Mouse (Mus musculus) forebrain, embryonic 14.5 days (tissue): ENCODE results near the gene Ush2a. TPM values are rescaled to one million over a fixed set of nuclear protein-coding genes. Genes with fewer than 3 reads are reported as not detected.

Experiments used
- ATAC-seq: fragments of 200-750 bp; cut with Nextera tagmentation; 2 replicates; pipeline ENCODE4 v1.8.0; 2017; ENCODE audit warnings: mild to moderate bottlenecking, moderate library complexity
- DNase-seq: peaks from one replicate; pipeline ENCODE4 v3.0.0-alpha.2; 2015; ENCODE audit warnings: low spot score
- H3K27ac ChIP-seq: fragments of 300-500 bp; sonication (generic); 2 replicates; pipeline ENCODE4 v1.5.1; 2014; ENCODE audit warnings: low read depth, mild to moderate bottlenecking, control low read depth, low read length, moderate library complexity
- H3K27me3 ChIP-seq: fragments of 300-500 bp; sonication (generic); replicated peaks from 2 replicates; pipeline ENCODE4 v1.6.1; 2014; ENCODE audit warnings: low read length, control low read depth, mixed read lengths; ENCODE audit not compliant: control insufficient read depth, insufficient read depth
- H3K36me3 ChIP-seq: fragments of 300-500 bp; sonication (generic); 2 replicates; pipeline ENCODE4 v1.6.1; 2014; ENCODE audit warnings: low read length, control low read depth; ENCODE audit not compliant: control insufficient read depth, insufficient read depth
- H3K4me1 ChIP-seq: fragments of 300-500 bp; sonication (generic); 2 replicates; pipeline ENCODE4 v1.6.1; 2014; ENCODE audit warnings: antibody characterized with exemption, low read length, control low read depth; ENCODE audit not compliant: control insufficient read depth, insufficient read depth
- H3K4me2 ChIP-seq: fragments of 300-500 bp; sonication (generic); 2 replicates; pipeline ENCODE4 v1.6.1; 2014; ENCODE audit warnings: mild to moderate bottlenecking, control low read depth, low read length
- H3K4me3 ChIP-seq: fragments of 300-500 bp; sonication (generic); 2 replicates; pipeline ENCODE4 v1.5.1; 2014; ENCODE audit warnings: low read depth, low read length, control low read depth
- H3K9ac ChIP-seq: fragments of 300-500 bp; sonication (generic); 2 replicates; pipeline ENCODE4 v1.6.1; 2014; ENCODE audit warnings: mild to moderate bottlenecking, low read length, control low read depth, moderate library complexity
- H3K9me3 ChIP-seq: fragments of 300-500 bp; sonication (generic); replicated peaks from 2 replicates; pipeline ENCODE4 v1.6.1; 2016; ENCODE audit warnings: low read length, control low read depth, mixed read lengths; ENCODE audit not compliant: control insufficient read depth
- WGBS: fragments of 180-500 bp; shearing (Covaris S2); extraction: QIAGEN DNeasy Blood & Tissue Kit; methylation state at CpG from one replicate; pipeline ENCODE4 v1.1.7; 2014; 5-methylcytosine and 5-hydroxymethylcytosine counted together
- polyA plus RNA-seq: library from polyadenylated mRNA; unstranded; fragments of >200 nt; fragmentation: Nextera tagmentation; extraction: Ambion mirVana; gene quantifications from 2 replicates; pipeline ENCODE4 v1.2.1, GENCODE M21; 2014

Ush2a gene
- polyA plus RNA-seq, 1 experiment from 2014 or later: 0.30 TPM

DNA sequence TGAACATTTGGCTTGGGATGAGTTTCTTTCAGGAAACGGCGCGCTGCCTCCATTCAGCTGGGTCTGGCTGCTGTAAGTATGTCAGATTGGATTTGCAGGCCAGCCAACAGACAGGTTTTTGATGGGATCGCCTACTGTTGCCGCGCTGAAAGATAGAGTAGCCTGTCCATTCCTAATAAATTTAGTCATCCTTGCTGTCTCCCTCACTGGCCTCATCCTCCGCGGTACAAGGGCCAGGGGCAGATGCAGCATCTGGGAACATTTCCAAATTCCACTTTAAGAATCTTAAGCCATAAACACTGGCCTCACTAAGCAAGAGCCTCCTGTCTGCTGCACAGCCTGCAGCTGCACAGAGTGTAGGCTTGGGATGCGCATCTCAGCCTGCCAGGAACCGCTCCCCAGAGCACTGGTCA lies 206.6 kb downstream of the Ush2a start:
- WGBS: 70% methylated on average over 10 of the region's 10 CpGs
- no peaks in the 10 kb centered on the region for H3K36me3 ChIP-seq
- no peak overlapping the region for H3K27ac ChIP-seq
- DNase-seq (peak; percentile 33), ATAC-seq (no peak)
- no peaks in the 10 kb centered on the region for H3K4me1 ChIP-seq
- H3K4me2 ChIP-seq: no peak overlapping the region
- H3K27me3 ChIP-seq: no peaks in the 10 kb centered on the region
- no peak overlapping the region for H3K9ac ChIP-seq
- H3K9me3 ChIP-seq: no peaks in the 10 kb centered on the region
- H3K4me3 ChIP-seq: no peak overlapping the region

GRCm38 (mm10) chr1:188504958-188505357 lies 243.1 kb downstream of the Ush2a start:
- WGBS: 13% methylated on average over 5 of the region's 5 CpGs
- peaks cover 6% of the 10 kb centered on the region; the same call in 1 of the 2 replicates for H3K4me1 ChIP-seq
- no peak overlapping the region for H3K9ac ChIP-seq
- ATAC-seq: no peak
- H3K27ac ChIP-seq: no peak overlapping the region
- H3K36me3 ChIP-seq: no peaks in the 10 kb centered on the region
- peak; percentile 38 for DNase-seq
- no peaks in the 10 kb centered on the region for H3K27me3 ChIP-seq
- no peaks in the 10 kb centered on the region for H3K9me3 ChIP-seq
- no peak overlapping the region for H3K4me2 ChIP-seq
- no peak overlapping the region for H3K4me3 ChIP-seq

GRCm38 (mm10) chr1:188518792-188519191 lies 257.0 kb downstream of the Ush2a start:
- no peaks in the 10 kb centered on the region for H3K4me1 ChIP-seq
- ATAC-seq (no peak), DNase-seq (no peak)
- WGBS: 93% methylated on average over 8 of the region's 8 CpGs
- H3K36me3 ChIP-seq: no peaks in the 10 kb centered on the region
- H3K4me2 ChIP-seq: no peak overlapping the region
- H3K9me3 ChIP-seq: no peaks in the 10 kb centered on the region
- no peak overlapping the region for H3K27ac ChIP-seq
- H3K27me3 ChIP-seq: no peaks in the 10 kb centered on the region
- H3K9ac ChIP-seq: no peak overlapping the region
- H3K4me3 ChIP-seq: no peak overlapping the region

GRCm38 (mm10) chr1:188527451-188527850 lies 265.6 kb downstream of the Ush2a start:
- no peak overlapping the region for H3K4me3 ChIP-seq
- no peak overlapping the region for H3K4me2 ChIP-seq
- 0 out of 2 replicates have a peak, but pooled peaks cover 3% of the 10 kb centered on the region for H3K9me3 ChIP-seq
- H3K9ac ChIP-seq: no peak overlapping the region
- no peak overlapping the region for H3K27ac ChIP-seq
- ATAC-seq (no peak), DNase-seq (no peak)
- WGBS: 69% methylated on average over 3 of the region's 3 CpGs
- H3K27me3 ChIP-seq: no peaks in the 10 kb centered on the region
- H3K36me3 ChIP-seq: no peaks in the 10 kb centered on the region
- 0 out of 2 replicates have a peak, but pooled peaks cover 4% of the 10 kb centered on the region for H3K4me1 ChIP-seq

GRCm38 (mm10) chr1:188529606-188530131 lies 267.8 kb downstream of the Ush2a start:
- H3K9me3 ChIP-seq: 0 out of 2 replicates have a peak, but pooled peaks cover 3% of the 10 kb centered on the region
- H3K27ac ChIP-seq: no peak overlapping the region
- H3K4me3 ChIP-seq: no peak overlapping the region
- H3K4me1 ChIP-seq: 0 out of 2 replicates have a peak, but pooled peaks cover 4% of the 10 kb centered on the region
- no peaks in the 10 kb centered on the region for H3K27me3 ChIP-seq
- DNase-seq (peak; percentile 76), ATAC-seq (peak; percentile 61)
- H3K4me2 ChIP-seq: no peak overlapping the region
- H3K9ac ChIP-seq: no peak overlapping the region
- H3K36me3 ChIP-seq: no peaks in the 10 kb centered on the region
- 26% methylated on average over 6 of the region's 6 CpGs for WGBS

DNA sequence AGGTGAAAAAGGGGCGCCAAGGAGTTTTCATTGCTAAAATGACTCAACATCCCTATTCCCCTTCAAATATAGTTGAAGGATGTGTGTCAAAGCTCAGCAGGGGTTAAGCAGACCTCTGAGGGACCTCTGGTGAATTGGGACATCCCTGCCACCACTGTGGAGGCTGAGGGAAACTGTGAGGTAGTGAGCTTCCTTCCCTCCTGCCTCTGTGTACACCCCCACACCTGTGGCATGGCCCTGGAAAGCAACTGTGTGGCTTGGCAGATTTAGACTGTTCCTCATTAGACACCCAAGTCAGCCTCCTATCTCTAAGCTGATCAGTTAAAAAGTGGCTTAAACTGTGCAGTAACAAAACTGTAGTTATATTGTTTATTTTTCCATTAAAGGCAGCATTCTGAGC lies 275.2 kb downstream of the Ush2a start:
- WGBS: 86% methylated on average over 1 of the region's 1 CpGs
- Histone ChIP-seq H3K4me3 (no peak overlapping the region), H3K27me3 (no peaks in the 10 kb centered on the region), H3K4me1 (no peaks in the 10 kb centered on the region), H3K27ac (no peak overlapping the region), H3K9ac (no peak overlapping the region), H3K36me3 (no peaks in the 10 kb centered on the region), H3K9me3 (no peaks in the 10 kb centered on the region), H3K4me2 (no peak overlapping the region)
- DNase-seq: no peak
- ATAC-seq: no peak

- WGBS: 89% methylated on average over 5 of the region's 5 CpGs
Observed at GRCm38 (mm10) chr1:188539621-188540020, 277.8 kb downstream of the Ush2a start.

GRCm38 (mm10) chr1:188541492-188541891 lies 279.7 kb downstream of the Ush2a start:
- H3K4me2 ChIP-seq: no peak overlapping the region
- ATAC-seq: no peak
- WGBS: 93% methylated on average over 3 of the region's 3 CpGs
- no peak overlapping the region for H3K9ac ChIP-seq
- DNase-seq: no peak
- H3K4me1 ChIP-seq: no peaks in the 10 kb centered on the region
- no peaks in the 10 kb centered on the region for H3K36me3 ChIP-seq
- H3K9me3 ChIP-seq: no peaks in the 10 kb centered on the region
- H3K27me3 ChIP-seq: no peaks in the 10 kb centered on the region
- no peak overlapping the region for H3K27ac ChIP-seq
- H3K4me3 ChIP-seq: no peak overlapping the region

More at GRCm38 (mm10) chr1:188539621-188540020, 277.8 kb downstream of the Ush2a start:
- no peak overlapping the region for H3K4me3 ChIP-seq
- DNase-seq: no peak
- no peaks in the 10 kb centered on the region for H3K4me1 ChIP-seq
- no peak for ATAC-seq
- no peaks in the 10 kb centered on the region for H3K27me3 ChIP-seq
- no peak overlapping the region for H3K27ac ChIP-seq
- no peak overlapping the region for H3K9ac ChIP-seq
- H3K36me3 ChIP-seq: no peaks in the 10 kb centered on the region
- H3K4me2 ChIP-seq: no peak overlapping the region
- no peaks in the 10 kb centered on the region for H3K9me3 ChIP-seq

DNA sequence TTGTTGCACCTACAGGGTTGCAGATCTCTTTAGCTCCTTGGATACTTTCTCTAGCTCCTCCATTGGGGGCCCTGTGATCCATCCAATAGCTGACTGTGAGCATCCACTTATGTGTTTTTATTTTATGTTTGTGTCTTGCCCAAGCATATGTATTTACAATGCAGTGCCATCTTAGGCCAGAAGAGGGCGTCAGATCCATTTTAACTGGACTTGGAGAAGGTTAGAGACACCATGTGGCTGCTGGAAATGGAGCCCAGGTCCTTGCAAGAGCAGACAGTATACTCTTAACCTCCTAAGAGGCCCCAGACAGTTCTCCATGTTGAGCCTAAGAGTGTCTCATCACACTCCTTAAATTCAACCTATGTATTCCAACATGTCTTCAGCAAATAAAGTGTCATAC lies 281.5 kb downstream of the Ush2a start:
- H3K4me1 ChIP-seq: no peaks in the 10 kb centered on the region
- no peak overlapping the region for H3K4me2 ChIP-seq
- H3K27me3 ChIP-seq: no peaks in the 10 kb centered on the region
- 22% methylated on average over 1 of the region's 1 CpGs for WGBS
- H3K9me3 ChIP-seq: no peaks in the 10 kb centered on the region
- no peak overlapping the region for H3K27ac ChIP-seq
- H3K36me3 ChIP-seq: no peaks in the 10 kb centered on the region
- no peak for ATAC-seq
- no peak for DNase-seq
- H3K9ac ChIP-seq: no peak overlapping the region
- no peak overlapping the region for H3K4me3 ChIP-seq
